Mouse (Mus musculus) bone marrow macrophage, adult 2 months (primary cell): Measurements from ENCODE around the gene Chchd10. TPM values are rescaled to one million over a fixed set of nuclear protein-coding genes. Genes with fewer than 3 reads are reported as not detected.
A peak's percentile ranks its signal among the peaks of the same experiment; 100 is the strongest.

Experiments used
- H3K27ac ChIP-seq: 2 replicates; pipeline ENCODE4 v1.5.1; 2012; ENCODE audit warnings: low read depth, low read length; ENCODE audit not compliant: insufficient read depth
- H3K4me1 ChIP-seq: 2 replicates; pipeline ENCODE4 v1.6.1; 2012; ENCODE audit warnings: low read length; ENCODE audit not compliant: control insufficient read depth, insufficient read depth
- H3K4me3 ChIP-seq: 2 replicates; pipeline ENCODE4 v1.5.1; 2012; ENCODE audit warnings: mild to moderate bottlenecking, low read length, moderate library complexity; ENCODE audit not compliant: insufficient read depth
- CTCF ChIP-seq: IDR thresholded peaks from 2 replicates; pipeline ENCODE4 v1.5.1; 2012; ENCODE audit warnings: low read depth, mild to moderate bottlenecking, low read length, moderate library complexity
- POLR2A ChIP-seq: IDR thresholded peaks from 2 replicates; pipeline ENCODE4 v1.6.1; 2012; ENCODE audit warnings: mild to moderate bottlenecking, low read depth, low read length, borderline replicate concordance
- polyA plus RNA-seq: library from polyadenylated mRNA; stranded (reverse); fragments of >200 nt; gene quantifications from 2 replicates; pipeline ENCODE4 v1.2.4, GENCODE M21; 2012; ENCODE audit not compliant: missing spikeins, insufficient read depth, insufficient read length

Chchd10 gene
- polyA plus RNA-seq, 1 experiment = 19.3 TPM

DNA sequence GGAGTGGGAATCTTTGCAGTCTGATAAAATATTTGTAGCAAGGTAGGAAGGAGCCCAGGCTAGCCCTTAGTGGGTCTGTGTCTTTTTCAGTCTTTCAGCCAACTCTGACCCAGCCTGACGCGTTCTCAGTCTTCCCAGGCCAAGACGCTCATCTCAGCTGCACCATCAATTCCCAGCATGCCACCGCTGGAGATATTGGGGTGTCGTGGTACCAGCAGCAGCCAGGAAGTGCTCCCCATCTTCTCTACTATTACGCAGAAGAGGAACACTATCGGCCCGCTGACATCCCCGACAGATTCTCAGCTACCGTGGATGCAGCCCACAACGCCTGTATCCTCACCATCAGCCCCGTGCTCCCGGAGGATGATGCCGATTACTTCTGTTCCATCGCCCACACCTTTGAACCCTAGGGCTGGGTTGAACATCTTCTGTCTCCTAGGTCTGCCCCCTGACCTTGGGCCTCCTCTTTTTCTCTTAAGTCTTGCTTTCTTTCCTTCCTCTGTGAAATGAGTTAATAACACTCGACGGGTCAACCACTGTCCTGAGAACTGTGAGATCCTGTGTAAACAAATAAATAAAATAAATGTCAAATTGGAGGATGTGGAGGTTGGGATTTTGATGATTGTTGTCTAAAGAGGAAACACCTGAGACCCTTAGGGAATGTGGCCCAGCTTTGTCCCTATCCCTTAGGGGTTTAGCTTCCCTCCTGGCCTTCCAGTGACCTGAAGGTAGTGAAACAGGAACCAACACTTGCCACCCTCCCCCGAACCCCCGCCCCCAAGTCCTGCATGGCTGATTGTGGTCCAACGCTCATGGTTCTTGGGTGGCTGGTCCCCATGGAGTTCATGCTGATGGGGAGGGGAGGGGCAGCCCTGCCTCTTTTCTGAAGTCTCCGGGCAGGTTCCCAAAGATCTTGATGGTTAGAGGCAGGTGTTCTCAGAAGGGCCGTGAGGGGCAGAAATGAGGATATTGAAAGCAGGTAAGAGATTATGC lies 16.4 kb downstream of the Chchd10 start:
- H3K4me1 ChIP-seq = peaks cover 6% of the 10 kb centered on the region
- H3K4me3 ChIP-seq = no peak overlapping the region
- TF ChIP-seq CTCF (no peak), POLR2A (no peak)
- H3K27ac ChIP-seq = no peak overlapping the region

DNA sequence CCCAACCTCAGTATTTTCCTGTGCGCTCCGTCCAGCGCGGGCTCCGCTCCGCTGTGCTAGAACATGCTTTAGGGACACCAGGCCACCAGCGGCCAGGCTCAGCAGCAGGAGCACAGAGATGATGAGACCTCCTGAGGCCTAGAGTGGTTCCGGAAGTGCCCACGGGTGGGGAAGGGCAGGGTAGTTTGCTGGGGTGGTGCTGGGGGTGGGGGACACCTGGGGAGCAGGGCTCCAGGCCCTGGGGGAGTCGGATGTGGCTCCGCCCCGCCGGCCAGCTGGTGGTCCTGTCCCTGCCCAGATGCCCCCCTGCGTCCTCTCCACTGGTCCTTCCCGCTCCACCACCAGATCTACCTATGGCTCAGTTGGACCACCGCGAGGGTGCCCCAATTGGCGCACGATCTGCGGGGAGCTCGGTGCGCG lies 17.9 kb downstream of the Chchd10 start:
- no peak overlapping the region for H3K27ac ChIP-seq
- no peak for TF ChIP-seq POLR2A
- no peak for TF ChIP-seq CTCF
- H3K4me3 ChIP-seq = peak overlapping the region; percentile 58
- H3K4me1 ChIP-seq = peaks cover 4% of the 10 kb centered on the region

DNA sequence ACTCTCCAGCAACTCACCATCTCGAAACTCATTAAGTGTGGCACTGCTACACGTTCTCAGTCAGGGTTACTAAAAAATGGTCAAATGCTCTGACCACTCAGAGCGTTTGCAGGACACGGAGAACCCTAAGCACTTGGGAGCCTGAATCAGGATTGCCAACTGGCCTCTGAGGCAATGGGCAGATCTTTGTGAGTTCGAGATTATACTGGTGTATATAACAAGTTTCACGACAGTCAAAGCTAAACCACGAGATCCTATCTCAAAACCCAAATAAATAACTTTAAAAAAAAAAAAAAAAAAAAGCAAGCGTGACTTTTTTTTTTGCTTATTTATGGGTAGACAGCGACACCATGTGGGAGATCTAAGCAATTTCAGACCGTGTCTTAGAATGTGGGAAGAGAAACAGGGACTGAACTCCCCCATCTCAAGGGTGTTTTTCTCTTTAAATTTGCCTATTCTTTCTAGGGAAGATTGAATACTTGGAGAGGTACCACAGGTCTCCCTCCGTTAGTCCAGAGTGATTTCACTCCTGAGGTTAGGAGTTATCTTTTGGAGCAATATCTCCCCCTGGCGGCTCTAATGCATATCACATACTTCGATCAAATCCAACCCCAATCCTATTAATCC lies 18.6 kb downstream of the Chchd10 start:
- TF ChIP-seq POLR2A = no peak
- no peak for TF ChIP-seq CTCF
- H3K27ac ChIP-seq = no peak overlapping the region
- peak overlapping the region; percentile 58 for H3K4me3 ChIP-seq
- H3K4me1 ChIP-seq = peaks cover 4% of the 10 kb centered on the region

DNA sequence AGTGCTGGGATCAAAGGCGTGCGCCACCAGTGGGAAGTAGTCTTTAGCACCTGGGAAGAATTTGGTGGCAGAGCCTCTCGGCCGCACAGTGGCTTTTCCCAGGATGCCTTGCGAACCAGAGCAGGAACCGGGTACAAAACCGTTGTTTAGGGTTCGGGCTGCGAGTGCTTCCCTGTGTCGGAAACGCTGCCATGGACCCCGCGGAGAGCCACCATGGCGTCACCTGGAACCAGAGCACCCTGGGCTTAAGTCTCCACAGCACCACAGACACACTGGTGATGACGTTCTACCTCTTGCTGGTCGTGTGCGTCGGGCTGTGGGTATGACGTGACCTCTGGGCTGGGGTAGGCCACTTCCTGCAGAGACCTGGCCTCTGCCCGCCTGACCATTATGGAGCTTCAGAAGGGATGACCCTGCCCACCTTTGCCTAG lies 21.5 kb downstream of the Chchd10 start, which contains the start of gene Gm5134:
Gene Gm5134 (plus strand): TSS at position 134 of the 431 bp plus-strand sequence.
- no peak within 1 kb of the TSS for H3K27ac ChIP-seq
- no peak within 1 kb of the TSS for H3K4me3 ChIP-seq
- TF ChIP-seq CTCF = no peak
- TF ChIP-seq POLR2A = no peak
- peaks cover 4% of the 10 kb centered on the region for H3K4me1 ChIP-seq

DNA sequence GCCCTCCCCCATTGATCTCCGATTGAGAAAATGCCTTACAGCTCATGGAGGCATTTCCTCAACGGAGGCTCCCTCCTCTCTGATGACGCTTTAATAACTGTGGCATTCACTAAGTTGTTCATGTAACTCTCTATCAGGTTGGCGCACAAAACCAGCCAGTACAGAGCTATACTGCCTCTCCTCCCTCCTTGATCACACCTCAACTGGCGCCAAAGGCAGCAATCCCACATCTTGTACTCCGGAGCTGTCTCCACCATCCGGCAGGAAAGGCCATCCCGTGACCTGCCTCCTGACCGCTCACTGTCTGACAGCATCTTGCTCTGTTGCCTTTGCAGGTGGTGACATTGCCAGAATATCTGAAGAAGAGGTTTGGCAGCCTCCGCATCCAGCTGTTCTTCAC lies 40.9 kb downstream of the Chchd10 start:
- Histone ChIP-seq H3K27ac (no peak overlapping the region), H3K4me3 (no peak overlapping the region), H3K4me1 (no peaks in the 10 kb centered on the region)
- no peak for TF ChIP-seq CTCF

DNA sequence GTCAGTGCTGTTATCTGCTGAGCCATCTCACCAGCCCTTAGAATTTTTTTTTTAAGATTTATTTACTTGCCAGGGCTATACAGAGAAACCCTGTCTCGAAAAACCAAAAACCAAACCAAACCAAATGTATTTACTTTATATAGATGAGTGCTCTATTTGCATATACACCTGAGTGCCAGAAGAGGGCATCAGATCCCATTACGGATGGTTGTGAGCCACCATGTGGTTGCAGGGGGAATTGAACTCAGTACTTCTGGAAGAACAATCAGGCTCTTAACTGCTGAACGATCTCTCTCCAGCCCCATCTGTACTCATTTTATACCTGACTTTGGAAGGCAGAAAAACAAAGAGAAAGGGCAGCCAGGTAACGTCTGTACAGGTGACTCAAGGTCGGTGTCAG lies 42.3 kb downstream of the Chchd10 start:
- H3K4me1 ChIP-seq = no peaks in the 10 kb centered on the region
- TF ChIP-seq CTCF (no peak), POLR2A (no peak)
- H3K27ac ChIP-seq = no peak overlapping the region
- H3K4me3 ChIP-seq = no peak overlapping the region

DNA sequence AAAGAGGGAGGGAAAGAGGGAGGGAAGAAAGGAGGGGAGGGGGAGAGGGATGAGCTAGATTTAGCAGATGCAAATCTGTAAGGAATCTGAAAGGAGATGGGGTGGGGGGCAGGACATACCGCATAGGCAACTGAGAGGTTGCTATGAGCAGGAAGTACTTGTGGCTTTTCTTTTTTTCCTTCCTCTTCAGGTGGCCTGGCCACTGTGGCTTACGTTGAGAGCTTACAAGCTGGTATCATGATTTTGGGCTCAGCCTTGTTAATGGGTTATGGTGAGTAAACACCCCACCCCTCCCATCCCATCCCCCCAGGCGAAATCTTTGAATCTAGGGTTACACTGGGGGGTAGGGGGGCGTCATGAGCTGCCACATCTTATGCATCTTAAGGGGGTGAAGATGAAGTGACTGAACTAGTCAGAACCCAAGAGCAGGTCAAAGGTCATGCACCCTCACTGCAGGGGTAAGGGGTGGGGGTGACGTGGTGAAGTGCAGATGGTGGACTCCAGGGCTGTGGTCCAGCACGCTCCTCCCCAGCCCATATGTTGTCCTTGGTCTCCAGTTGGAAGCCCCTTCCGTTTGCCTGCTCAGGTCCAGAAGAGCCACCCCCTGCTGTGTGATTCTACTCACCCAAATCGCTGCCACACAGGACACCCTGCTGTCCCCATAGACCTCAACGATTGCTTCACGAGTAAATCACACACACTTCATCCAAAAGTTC lies 45.3 kb downstream of the Chchd10 start:
- no peak overlapping the region for H3K4me3 ChIP-seq
- H3K27ac ChIP-seq = no peak overlapping the region
- no peak for TF ChIP-seq CTCF
- no peak for TF ChIP-seq POLR2A
- no peaks in the 10 kb centered on the region for H3K4me1 ChIP-seq

DNA sequence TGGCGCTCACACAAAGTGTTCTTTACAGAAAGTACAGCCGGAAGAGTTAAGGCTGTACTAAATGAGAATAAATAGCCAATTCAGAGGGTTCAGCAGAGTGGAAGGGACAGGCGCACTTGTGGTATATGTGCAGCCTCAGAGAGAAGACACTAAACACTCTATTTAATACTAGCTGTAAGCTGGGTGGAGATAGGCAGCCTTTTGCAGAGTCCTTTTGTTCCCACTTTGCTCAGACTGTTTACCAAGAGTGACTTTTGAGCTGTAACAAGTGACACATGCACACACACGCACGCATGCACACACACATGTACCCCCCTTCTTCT lies 45.9 kb downstream of the Chchd10 start:
- Histone ChIP-seq H3K4me1 (no peaks in the 10 kb centered on the region), H3K4me3 (no peak overlapping the region), H3K27ac (no peak overlapping the region)
- TF ChIP-seq CTCF = no peak

DNA sequence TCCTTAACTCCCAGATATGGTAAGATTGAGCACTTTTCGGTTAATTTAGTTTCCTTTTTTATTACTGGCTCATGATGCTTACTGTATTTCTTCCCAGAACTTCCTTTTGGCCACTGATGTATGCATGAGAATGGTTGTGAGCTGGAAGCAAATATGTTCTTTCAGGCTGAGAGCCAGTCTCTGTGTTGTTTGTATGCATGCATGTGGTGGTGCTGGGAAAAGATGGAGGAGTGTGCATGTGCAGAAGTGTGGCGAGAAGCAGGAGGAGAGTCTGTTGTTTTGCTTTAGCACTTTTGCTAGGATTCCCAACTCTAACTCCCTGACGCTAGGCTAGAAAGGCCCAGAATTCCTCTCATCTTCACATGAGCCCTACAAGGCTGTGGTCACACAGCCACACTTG lies 46.5 kb downstream of the Chchd10 start:
- TF ChIP-seq POLR2A = no peak
- TF ChIP-seq CTCF = no peak
- H3K4me3 ChIP-seq = no peak overlapping the region
- H3K27ac ChIP-seq = no peak overlapping the region
- no peaks in the 10 kb centered on the region for H3K4me1 ChIP-seq

Other genes with a start within 250 kb of the Chchd10 start
- gene Cabin1, start 168.8 kb upstream of the Chchd10 start, polyA plus RNA-seq = 26.1 and 35.0 TPM in 2 replicates
- gene Ddt, start 159.7 kb upstream of the Chchd10 start, polyA plus RNA-seq = 56.4 and 63.8 TPM in 2 replicates
- gene Gm20441, start 152.2 kb upstream of the Chchd10 start, polyA plus RNA-seq = not detected in 2 replicates
- 12.1 and 13.1 TPM in 2 replicates for gene Gstt3, start 151.7 kb upstream of the Chchd10 start, polyA plus RNA-seq
- gene Gstt1, start 134.5 kb upstream of the Chchd10 start, polyA plus RNA-seq = 1.4 and 4.1 TPM in 2 replicates
- not detected in 2 replicates for gene Gstt4, start 110.6 kb upstream of the Chchd10 start, polyA plus RNA-seq
- gene Gstt2, start 95.7 kb upstream of the Chchd10 start, polyA plus RNA-seq = 17.2 and 18.8 TPM in 2 replicates
- gene Mif, start 72.9 kb upstream of the Chchd10 start, polyA plus RNA-seq = 181 and 195 TPM in 2 replicates
- gene Derl3, start 39.7 kb upstream of the Chchd10 start, polyA plus RNA-seq = 1.0 and 1.7 TPM in 2 replicates
- 27.9 and 31.8 TPM in 2 replicates for gene Smarcb1, start 11.5 kb upstream of the Chchd10 start, polyA plus RNA-seq
- 0.59 and 0.72 TPM in 2 replicates for gene Mmp11, start 3.4 kb downstream of the Chchd10 start, polyA plus RNA-seq
- gene Gm867, start 7.5 kb downstream of the Chchd10 start, polyA plus RNA-seq = not detected in 2 replicates
- not detected in 2 replicates for gene Vpreb3, start 9.9 kb downstream of the Chchd10 start, polyA plus RNA-seq
- 0.55 and 0.92 TPM in 2 replicates for gene Gm5134, start 21.4 kb downstream of the Chchd10 start, polyA plus RNA-seq
- gene Zfp280b, start 99.5 kb downstream of the Chchd10 start, polyA plus RNA-seq = 5.0 and 5.6 TPM in 2 replicates
- not detected in 2 replicates for gene Slc5a4b, start 177.8 kb downstream of the Chchd10 start, polyA plus RNA-seq
- not detected in 2 replicates for gene Slc5a4a, start 214.3 kb downstream of the Chchd10 start, polyA plus RNA-seq